Mouse (Mus musculus) liver, embryonic 14 days (tissue): ENCODE results near the gene Lrmp. TPM values are rescaled to one million over a fixed set of nuclear protein-coding genes. Genes with fewer than 3 reads are reported as not detected.

ENCODE experiments used
- polyA plus RNA-seq: library from polyadenylated mRNA; depleted of rRNA; stranded (reverse); fragments of >200 nt; gene quantifications from 2 replicates; pipeline ENCODE4 v1.2.3, GENCODE M21; 2012; rRNA removed

Gene Lrmp
- polyA plus RNA-seq = 9.5 and 12.9 TPM in 2 replicates

GRCm38 (mm10) chr6:145115476-145116097 lies at the start of gene Lrmp:
Gene Lrmp (plus strand): TSS chr6:145115653.

GRCm38 (mm10) chr6:145075548-145076224 lies 39.8 kb upstream of the Lrmp start, which contains the start of gene Bcat1:
Gene Bcat1 (minus strand): TSS chr6:145076184.

GRCm38 (mm10) chr6:145210816-145211338 lies 95.4 kb downstream of the Lrmp start, which contains the start of the genes Casc1 and Etfrf1:
Gene Casc1 (minus strand): TSS chr6:145211005.
Gene Etfrf1 (plus strand): TSS chr6:145211134.

Other genes starting within 250 kb of the Lrmp start
- 0.08 and 0.19 TPM in 2 replicates for gene Bcat1, start 39.5 kb upstream of the Lrmp start, polyA plus RNA-seq
- 0.24 and 0.25 TPM in 2 replicates for gene Casc1, start 95.4 kb downstream of the Lrmp start, polyA plus RNA-seq
- 8.0 and 8.2 TPM in 2 replicates for gene Etfrf1, start 95.5 kb downstream of the Lrmp start, polyA plus RNA-seq
- gene Kras, start 134.6 kb downstream of the Lrmp start, polyA plus RNA-seq = 18.2 and 20.7 TPM in 2 replicates